In genomic region chr13:30688035-30688616, GRCm38 (mm10) we compare ENCODE assay signal across 17 mouse cellular contexts.
"Had no signal": no experiment of that assay in that cellular context is flagged by ENCODE, and none has a peak within 500 bp of the region (broad histone marks: within the 10 kb centered on the region; RNA-seq: fewer than 3 reads in every experiment).

No protein-coding gene starts in this region.

- H3K9ac ChIP-seq: liver, postnatal 0 days; lung, embryonic 15.5 days; midbrain, embryonic 13.5 days; midbrain, embryonic 15.5 days; neural tube, embryonic 12.5 days had no signal

- H3K4me3 ChIP-seq: lung, embryonic 15.5 days; megakaryocyte, embryonic 14.5 days; midbrain, embryonic 13.5 days; midbrain, embryonic 15.5 days; neural tube, embryonic 12.5 days had no signal

- H3K27ac ChIP-seq: lung, embryonic 15.5 days; macrophage; midbrain, embryonic 13.5 days; midbrain, embryonic 15.5 days; neural tube, embryonic 12.5 days had no signal

- H3K9me3 ChIP-seq: lung, embryonic 15.5 days; megakaryocyte, embryonic 14.5 days; midbrain, embryonic 13.5 days; midbrain, embryonic 15.5 days; neural tube, embryonic 12.5 days had no signal

- H3K36me3 ChIP-seq: lung, embryonic 15.5 days; midbrain, embryonic 13.5 days; midbrain, embryonic 15.5 days; neural tube, embryonic 12.5 days had no signal

- DNase-seq: liver, postnatal 0 days; lung, adult 2 months; lung, postnatal 14 days; lung, postnatal 36 days; right cerebral cortex, postnatal 14 days; spleen, adult 18-20 months; thymus, adult 18-20 months; thymus, postnatal 14 days; thymus, postnatal 36 days had no signal

- ATAC-seq: liver, postnatal 0 days; lung, postnatal 0 days; midbrain, embryonic 13.5 days; midbrain, embryonic 15.5 days had no signal

- H3K27me3 ChIP-seq: lung, embryonic 15.5 days; midbrain, embryonic 13.5 days; midbrain, embryonic 15.5 days; neural tube, embryonic 12.5 days had no signal

- H3K4me1 ChIP-seq: lung, embryonic 15.5 days; megakaryocyte, embryonic 14.5 days; midbrain, embryonic 13.5 days; midbrain, embryonic 15.5 days; neural tube, embryonic 12.5 days had no signal

- H3K4me2 ChIP-seq: lung, embryonic 15.5 days; midbrain, embryonic 11.5 days; midbrain, embryonic 13.5 days; midbrain, embryonic 15.5 days; neural tube, embryonic 12.5 days had no signal
